Mouse (Mus musculus): ENCODE data around the gene Rgs3.

Rgs3 gene

DNA sequence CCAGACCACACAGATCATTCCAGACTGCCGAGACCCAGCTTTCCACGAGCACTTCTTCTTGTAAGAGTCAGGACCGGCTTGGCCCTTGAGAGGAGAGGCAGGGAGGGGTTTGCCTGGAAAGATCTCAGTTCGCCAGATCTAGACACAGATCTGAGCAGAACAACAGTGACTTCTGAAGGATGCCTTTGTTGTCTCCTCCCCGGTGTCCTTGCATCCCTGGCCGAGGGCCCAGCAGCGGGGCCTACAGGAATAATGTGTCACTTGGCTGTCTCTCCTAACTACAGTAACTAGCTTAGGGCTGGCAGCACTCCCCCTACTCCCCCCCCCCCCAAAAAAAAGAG is 46.9 kb downstream of the Rgs3 start:
- DNase-seq (ENCODE audit: low spot score), result no peak

DNA sequence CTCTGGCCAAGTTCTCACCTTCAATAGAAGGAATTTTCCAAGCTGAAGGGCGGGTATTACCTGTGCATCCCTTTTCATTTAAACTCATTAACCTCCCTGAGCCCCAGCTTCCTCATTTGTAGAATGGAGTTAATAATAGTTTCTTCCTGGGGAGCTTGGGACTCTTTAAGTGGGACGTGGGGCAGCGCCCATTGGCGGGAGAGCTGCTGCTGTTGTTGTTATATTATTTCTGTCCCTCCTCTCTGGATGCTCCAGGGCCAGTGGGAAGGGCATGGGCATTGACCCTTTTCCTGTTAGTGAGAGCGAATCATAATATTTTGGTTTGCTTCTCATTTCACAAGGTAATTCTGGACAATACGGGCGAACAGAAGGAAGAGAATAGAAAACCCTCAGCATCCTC is 47.3 kb downstream of the Rgs3 start:
- DNase-seq (ENCODE audit: low spot score), result no peak

DNA sequence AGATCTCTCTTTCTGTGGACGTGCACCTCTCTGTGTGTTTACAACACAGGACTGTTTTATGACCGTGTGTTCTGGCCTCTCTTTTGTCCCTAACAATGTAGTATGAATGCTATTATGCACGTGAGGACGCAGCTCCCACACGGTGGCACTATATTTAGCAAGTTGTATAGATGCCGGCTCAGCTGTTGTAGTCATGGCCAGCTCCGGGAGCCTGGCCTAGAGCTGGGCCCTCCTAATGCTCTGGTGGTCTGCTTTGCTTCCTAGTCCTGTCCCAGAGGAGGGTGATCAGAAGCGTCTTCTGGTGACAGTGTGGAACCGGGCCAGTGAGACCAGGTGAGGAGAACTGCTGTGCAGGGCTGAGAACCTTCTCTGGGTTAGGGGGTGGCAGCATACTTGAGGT is 47.7 kb downstream of the Rgs3 start:
- DNase-seq (ENCODE audit: low spot score), result no peak

DNA sequence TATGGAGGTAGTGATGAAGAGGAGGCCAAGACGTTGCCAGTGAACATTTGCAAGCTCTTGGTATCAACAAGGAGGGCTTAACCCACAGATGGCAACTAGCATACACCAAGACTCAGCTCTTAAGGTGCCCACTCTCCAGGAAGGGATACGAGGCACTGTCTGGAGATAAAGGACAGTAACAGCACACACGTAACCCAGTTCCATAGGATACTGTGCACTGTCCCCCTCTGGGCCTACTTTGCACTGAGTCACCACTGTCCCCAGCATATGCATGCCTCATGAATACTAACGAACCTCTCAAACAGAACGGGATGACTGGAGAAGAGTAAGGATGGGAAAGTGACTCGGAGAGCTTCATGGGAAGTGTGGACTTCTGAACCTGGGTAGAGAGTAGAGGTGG is 48.2 kb downstream of the Rgs3 start:
- DNase-seq (ENCODE audit: low spot score), result no peak

DNA sequence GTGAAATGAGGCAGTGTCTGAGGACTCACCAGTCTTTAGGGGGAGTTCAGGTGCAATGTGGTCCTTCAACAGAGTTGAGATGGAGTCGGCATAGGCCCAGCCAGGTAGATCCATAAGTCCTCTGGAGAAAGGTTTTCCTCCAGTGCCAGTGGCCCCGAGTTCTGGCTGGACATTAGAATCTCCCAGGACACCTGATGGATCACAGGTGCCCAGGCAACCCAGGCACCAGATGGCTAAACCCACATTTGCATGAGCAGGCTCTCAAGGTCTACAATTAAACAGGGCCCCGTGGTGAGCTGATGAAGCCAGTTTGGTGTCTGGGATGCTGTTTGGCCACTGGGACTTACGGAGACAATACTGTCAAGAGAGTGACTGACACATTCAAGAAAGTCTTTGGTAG is 49.7 kb downstream of the Rgs3 start:
- DNase-seq (ENCODE audit: low spot score), result no peak

DNA sequence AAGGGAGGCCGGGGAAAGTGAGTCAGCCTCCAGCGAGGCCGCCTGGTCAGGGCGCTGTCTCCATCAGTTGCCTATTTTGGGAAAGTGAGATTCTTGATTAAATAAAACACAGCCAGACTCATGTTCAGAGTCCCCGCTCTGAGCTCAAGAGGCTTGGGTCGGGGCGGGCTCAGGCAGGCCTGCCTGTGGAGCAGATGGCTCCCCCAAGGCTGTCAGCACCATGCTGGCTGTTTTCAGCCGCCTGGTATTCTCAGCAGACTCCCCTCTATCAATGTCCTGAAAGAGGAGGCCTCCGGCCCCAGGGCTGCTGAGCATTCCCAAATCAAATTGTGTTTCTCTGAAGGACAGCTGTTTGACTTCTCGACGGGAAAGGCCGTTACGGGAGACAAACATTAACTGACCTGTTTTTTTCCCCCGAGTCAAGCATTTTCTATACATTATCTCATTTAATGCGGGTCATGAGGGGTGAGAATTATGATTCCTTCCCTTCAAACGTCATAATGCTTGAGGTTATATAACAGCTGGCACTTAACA is 50.6 kb downstream of the Rgs3 start:
- DNase-seq (ENCODE audit: low spot score), result no peak

DNA sequence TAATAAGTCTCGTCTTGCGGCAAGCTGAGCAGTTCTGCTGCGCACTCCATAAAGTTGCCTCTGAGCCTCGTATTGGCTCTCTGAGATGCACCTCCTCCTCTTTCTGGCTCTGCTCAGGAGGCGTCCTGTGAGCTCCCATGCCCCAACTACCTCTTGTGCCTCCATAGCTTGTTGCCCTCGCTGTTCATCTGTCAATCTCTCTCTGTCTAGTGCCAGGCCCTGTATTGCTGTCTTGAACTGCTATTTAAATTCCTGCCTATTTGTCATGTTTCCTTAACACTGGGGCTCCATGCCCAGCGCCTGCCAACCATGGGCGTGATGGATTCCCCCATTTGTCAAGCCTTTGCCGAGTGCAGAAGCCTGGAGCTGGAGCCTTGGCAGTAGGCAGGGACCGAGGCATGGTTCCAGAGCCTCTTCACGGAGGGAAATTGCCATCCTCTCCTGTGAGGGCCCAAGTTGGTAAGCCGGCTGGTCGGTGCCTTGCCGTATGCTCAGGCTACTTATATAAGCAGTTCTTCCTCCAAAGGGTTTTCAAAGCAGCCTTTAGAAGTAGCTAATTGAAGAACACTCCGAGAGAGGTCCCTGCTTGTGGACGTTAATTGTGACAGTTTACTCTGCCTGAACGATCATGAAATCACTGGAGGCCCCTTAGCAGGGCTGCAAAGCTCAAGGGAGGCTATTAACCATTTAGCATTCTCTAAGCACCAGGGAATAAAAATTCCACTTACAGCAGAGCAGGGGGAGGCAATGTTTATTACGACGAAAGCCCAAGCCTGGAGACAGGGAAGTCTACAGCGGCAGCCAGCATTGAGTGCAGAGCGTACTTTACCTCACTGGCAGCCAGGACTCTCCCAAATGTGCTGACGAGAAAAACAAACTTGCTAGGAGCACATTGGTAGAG is 53.2 kb downstream of the Rgs3 start:
- DNase-seq (ENCODE audit: low spot score), result peak; percentile 67

DNA sequence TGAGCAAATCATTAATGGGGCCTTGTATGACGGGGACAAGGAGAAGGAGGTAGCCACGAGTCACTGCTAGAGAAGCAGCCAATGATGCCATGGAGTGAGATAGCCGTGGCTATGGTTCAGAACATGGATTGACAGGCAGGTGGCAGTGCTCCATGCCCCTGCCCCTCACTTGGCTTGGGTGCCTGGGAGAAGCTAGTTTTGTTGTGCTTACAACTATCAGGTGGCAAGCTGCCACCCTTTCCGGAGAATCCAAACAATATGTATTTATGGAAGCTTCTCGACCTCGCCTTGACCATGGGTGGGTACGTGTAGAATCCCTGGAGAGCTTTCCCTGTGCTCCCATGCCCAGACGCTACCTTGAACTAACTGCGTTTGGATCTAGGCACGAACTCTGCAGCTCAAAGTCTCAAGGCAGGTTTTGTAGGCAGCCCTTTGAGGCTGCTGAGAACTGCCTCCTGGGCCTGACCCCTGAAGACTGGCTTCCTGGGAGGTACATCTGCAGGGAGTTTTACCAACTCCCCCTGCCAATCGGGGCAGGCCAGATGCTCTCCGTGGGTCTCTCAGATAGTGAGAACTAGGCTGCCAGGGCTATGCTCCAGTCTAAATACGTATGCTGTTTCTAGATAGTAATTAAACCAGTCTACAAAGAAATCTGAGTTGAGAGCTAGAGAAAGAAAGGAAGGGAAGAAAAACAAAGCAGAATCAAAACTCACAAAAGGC is 54.2 kb downstream of the Rgs3 start:
- peak; percentile 42 for DNase-seq (ENCODE audit: low spot score)

DNA sequence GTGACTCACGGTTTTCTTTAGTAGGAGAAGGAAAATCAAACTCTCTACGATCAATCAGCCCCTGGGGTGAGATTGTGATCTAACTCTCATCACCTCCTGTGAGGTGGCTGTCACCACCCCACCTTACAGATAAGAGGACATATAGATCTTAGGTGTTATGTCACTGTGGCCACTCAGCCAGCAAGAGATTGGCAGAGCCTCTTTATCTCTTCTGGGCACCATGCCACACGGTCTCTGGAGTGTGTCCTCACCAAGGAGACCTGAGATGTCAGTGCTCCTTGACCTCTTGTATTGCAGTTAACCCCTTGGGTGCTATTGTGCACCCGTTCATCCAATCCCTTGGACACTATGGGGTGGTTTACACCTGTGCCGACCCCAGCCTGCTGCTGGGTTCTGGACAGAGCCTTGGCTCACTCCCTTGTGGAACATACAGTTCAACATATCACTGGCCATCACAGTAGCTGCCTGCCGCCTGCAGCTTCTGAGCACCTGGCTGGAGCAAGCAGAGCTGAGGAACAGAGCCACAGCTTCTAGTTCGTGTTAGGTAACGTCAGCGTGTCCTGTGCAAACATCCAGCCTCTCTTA is 58.3 kb downstream of the Rgs3 start:
- no peak for DNase-seq (ENCODE audit: low spot score)

DNA sequence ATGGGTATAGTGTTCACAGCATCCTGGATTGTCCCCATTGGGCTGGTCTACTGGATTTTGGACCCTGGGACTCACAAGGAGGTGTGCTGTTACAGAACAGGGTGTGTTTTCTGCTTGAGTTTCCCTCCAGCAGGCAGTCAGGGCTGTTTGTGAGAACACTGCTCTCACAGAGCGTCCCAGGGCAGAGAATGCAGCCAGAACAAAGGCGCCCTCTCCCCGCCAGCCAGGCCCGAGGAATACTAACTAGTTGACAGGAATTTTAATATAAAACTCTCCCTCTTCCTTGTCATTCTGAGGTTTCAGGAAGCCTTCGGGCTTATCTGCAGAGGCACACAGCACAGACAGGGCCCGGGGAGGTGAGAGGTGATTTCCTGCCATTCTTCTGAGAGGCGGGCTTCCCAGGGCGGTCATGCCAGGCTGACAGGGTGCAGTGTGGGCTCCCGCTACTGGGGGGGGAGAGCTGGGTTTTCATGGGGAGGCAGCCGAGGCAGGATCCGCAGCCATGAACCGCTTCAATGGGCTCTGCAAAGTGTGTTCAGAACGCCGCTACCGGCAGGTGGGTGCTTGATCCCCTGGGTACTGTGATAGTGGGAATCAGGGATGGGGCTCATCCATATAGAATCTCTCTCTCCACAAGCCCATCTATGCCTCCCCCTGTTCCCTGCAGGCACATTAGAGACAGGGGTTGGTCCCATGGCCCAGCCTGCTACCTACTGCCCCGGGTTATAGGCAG is 59.8 kb downstream of the Rgs3 start:
- no peak for DNase-seq (ENCODE audit: low spot score)

DNA sequence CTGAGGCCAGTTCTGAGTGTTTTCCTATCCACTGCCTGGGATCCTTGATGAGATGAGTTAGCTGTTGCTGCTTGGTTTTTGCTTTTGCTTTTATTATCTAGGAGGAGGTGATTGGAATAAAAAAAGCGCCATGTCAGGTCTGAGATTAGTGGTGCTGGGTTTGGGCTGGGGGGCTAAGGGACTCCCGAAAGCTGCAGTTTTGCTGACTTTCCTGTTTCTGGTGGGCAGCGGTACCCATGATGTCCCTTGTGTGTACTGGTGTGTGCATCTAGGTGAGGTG is 60.3 kb downstream of the Rgs3 start:
- no peak for DNase-seq (ENCODE audit: low spot score)

DNA sequence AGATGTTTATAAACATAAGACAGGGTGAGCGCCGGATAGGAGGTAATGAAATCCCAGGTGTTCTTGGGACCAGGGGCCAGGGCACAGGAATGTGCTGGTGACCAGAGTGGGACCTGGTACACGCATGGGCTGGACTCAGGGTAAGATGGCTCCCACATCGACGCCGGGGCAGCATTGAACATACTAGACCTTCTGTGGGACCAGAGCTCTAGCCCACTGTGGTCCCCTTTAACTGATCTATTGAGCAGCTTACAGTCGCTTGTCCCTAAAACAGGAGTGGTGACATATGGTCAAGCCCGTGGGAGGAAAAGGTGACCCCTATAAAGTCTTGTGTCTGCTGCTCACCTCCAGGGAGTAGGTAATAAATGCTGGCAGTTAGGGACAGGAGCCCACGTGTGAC is 61.5 kb downstream of the Rgs3 start:
- no peak for DNase-seq (ENCODE audit: low spot score)

DNA sequence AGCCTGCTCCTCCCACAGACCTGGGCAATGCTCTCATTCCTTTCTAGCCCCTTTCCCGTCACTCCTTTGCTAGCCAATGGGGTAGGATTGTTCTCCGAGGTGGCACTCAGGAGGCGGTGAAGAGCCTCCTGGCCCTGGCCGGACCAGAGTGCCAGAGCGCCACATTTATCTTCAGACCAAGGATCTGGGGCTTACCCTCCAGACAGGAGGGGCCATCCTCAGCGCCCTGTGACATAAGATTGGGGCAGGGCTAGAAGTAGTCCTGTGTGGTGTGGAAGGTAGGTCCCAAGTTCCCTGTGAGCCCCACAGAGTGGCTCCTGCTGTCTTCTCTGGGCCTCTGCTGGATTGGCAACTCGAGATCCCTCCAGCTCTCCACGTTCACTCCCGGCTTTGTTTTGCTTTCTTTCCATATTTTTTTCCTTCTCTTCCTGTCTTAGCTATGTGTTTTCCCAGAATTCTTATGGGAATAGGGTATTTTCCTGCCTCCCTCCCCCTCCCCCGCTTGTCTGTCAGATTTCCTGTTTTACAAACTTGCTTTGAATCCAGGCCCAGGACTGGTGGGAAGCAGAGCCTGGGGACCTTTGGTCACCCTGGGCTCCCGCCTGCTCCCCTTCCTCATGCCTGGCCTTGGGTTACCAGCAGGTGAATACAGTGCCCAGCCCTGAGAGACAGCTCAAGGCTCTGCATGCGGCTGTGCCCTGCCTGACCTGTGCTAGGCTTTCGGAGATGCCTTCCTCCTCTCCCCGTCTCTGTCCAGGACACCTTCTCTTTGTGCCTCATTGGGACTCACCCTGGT is 62.4 kb downstream of the Rgs3 start:
- DNase-seq (ENCODE audit: low spot score), result no peak

DNA sequence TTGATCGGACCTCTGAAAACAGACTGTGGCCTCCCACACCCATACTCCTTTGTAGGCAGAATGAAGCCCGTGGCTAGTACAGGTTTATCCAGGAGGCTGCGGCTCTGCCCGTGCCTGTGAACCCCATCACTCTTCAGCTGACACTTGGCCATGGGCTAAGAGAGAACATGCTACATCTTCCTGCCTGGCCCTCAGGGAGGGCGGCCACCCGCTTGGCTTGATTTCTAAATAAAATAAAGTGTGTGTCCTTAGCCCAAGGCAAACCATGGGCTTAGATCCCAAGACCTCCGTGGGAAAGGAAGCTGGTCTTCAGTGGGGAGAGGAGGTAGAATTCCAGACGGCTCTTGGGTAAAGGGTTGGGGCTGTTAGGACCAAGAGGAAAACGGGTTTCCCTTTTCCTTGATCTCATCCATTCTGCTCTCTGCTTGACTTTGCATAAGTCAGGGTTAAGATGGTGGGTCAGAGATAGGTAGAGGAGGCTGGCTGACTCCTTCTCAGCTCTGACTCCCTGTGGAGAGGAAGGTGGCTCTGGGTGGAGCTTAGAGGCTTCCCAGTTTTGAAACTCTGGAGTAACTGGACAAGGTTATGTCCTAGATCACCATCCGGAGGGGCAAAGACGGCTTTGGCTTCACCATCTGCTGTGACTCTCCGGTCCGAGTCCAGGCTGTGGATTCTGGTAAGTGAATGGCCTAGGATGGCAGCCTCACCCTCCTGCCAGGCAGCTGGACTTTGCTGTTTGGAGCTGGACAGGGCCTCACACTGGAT is 63.8 kb downstream of the Rgs3 start:
- DNase-seq (ENCODE audit: low spot score), result no peak

DNA sequence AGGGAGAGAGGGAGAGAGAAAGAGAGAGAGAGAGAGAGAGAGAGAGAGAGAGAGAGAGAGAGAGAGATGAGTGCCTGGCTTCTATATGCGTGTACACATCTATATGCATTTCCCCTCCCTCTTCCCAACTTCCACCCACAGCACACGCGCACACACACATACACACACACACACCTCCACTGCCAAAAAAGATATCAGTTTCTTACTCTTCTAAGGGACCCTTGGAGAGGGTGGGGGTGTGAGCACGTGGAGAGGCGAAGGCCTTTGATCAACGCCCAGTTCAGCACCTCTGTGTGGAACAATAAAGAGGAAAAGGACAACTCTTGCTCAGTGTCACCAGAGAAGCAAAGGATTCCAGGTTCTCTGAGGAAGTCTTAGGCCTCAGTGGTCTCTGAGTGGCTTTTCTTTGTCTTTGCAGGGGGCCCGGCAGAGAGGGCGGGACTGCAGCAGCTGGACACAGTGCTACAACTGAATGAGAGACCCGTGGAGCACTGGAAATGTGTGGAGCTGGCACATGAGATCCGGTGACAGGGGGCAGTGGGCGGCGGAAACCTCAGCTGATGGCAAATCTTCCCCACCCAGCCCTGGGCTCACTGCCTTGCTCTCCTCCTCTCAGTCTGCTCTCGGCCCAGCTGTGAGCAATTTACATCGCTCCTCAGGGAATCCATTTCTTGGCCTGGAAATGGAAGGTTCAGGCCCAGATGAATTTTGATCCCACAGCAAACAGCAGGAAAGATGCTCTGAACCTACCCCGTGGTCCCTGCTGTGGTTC is 65.2 kb downstream of the Rgs3 start:
- peak; percentile 42 for DNase-seq (ENCODE audit: low spot score)

DNA sequence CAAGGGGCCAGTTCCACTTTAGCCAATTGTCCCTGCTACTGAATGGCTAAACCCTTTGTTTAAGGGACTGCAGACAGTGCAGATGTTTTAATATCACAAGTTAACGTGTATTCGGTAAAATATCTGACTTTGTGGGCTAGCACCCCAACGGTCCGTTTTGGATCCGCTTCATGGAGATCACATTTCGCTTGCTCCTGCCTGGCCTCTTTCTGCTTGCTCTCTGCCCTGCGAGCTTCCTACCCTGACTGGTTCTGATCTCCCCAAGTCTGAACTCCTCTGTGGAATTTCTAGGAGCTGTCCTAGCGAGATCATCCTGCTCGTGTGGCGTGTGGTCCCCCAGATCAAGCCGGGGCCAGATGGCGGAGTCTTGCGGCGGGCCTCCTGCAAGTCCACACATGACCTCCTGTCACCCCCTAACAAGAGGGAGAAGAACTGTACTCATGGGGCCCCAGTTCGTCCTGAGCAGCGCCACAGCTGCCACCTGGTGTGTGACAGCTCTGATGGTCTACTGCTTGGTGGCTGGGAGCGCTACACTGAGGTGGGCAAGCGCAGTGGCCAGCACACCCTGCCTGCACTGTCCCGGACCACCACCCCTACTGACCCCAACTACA is 65.9 kb downstream of the Rgs3 start:
- DNase-seq (ENCODE audit: low spot score), result no peak

DNA sequence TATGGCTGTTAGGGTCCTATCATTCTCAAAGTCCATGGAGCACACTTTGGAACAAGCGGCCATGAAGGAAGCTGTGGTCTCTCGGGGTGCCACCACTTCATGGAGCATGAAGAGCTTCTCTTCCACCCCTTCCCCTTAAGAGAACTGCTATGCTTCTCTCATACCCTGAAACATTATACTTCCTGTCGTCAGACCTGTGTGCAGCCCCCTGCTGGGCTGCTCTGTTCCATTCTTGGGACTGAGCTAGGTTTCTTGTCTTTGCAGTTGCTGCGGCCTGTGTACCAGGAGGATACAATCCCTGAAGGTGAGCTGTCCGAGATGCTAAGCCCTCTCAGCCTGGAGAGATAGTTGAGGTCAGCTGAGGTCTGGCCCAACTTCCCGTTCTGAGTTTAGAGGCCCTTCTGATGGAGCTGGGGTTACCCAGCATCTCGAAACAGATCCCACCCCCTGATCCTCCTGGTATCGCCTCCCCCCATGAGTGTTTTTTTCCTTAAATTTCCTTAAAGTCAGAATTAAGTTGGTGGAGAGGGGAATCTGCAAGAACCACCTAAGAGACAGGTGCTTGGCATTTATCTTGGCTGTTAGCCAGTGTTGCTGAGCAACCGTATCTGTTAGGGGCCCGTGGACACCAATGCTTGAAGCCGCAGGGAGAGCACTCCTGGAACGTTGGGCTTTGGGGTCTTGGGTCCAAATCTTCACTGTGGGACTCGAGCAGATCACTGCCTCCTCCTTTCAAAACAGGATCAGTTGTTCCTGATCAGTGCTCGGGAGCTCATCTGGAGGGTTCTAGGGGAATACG is 66.8 kb downstream of the Rgs3 start:
- no peak for DNase-seq (ENCODE audit: low spot score)

DNA sequence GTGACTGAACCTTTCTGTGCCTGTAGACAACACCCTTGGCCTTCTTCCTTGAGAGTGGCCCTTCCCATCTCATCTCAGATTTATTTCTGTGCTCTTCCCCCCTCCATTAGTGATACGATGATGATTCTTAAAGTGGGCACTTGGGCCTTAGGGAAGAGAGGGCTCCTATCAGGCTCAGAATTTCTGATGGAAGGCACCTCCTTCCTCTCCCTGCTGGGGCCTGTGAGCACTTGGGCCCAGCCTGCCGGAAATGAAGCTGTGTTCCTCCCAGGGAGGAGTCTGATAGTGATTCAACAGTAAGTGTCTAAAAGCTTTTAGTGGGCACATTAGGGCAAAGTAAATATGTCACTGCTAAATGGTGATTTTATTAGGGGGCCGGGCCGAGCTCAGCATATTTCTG is 67.7 kb downstream of the Rgs3 start:
- DNase-seq (ENCODE audit: low spot score), result no peak

DNA sequence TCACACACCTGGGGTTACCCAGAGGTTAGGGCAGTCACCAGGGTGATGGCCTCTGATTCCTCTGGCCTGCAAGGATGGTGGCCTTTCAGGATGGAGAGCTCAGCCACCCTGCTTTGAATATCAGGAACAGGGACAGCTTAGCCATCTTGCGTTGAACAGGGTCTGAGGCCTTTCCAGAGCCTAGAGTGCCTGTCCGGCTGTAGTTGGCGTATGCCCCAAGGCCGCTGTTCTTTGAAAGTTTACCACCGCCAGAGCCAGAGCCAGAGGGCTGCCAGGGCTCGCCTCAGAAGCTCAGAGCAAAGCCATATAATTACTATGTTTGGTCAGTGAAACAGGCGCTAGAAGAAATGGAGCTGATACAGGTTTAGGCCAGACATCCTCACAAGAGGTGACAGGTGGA is 68.9 kb downstream of the Rgs3 start:
- DNase-seq (ENCODE audit: low spot score), result no peak
